In genomic region chr8:127294061-127294460, GRCm38 (mm10) we compare ENCODE assay signal across 21 mouse cellular contexts.
DNase-seq lines count a peak whose midpoint lies in the region; ATAC-seq and TF ChIP-seq lines count a peak whose summit lies in the region.
"Had no signal": no experiment of that assay in that cellular context is flagged by ENCODE, and none has a peak within 500 bp of the region (broad histone marks: within the 10 kb centered on the region; RNA-seq: fewer than 3 reads in every experiment).

No protein-coding gene starts in this region.

- ATAC-seq in forebrain, embryonic 14.5 days, result no peak
- no peak for ATAC-seq in hindbrain, embryonic 14.5 days (ENCODE audit: low FRiP score)
- no peak for ATAC-seq in hindbrain, embryonic 11.5 days (ENCODE audit: low FRiP score)
- ATAC-seq in midbrain, postnatal 0 days (ENCODE audit: low FRiP score), result no peak
- ATAC-seq: activated CD4-positive, CD25-positive, alpha-beta regulatory T cell, adult 4 months had no signal

- TF ChIP-seq CTCF in layer of hippocampus, adult 2 months (conservative IDR thresholded peaks at IDR 0.05), result no peak
- TF ChIP-seq CTCF in midbrain, postnatal 0 days (IDR thresholded peaks at IDR 0.05), result no peak

- H3K9ac ChIP-seq in forebrain, embryonic 14.5 days (ENCODE audit: low read length), result no peak overlapping the region
- no peak overlapping the region for H3K9ac ChIP-seq in hindbrain, embryonic 14.5 days
- no peak overlapping the region for H3K9ac ChIP-seq in hindbrain, embryonic 11.5 days (ENCODE audit: low read depth, low read length)
- no peak overlapping the region for H3K9ac ChIP-seq in midbrain, postnatal 0 days (replicated peaks; ENCODE audit: low read length, poor library complexity, severe bottlenecking)
- H3K9ac ChIP-seq: embryonic facial prominence, embryonic 12.5 days; embryonic facial prominence, embryonic 15.5 days; forebrain, embryonic 12.5 days had no signal

- 72% methylated on average over 6 of the region's 6 CpGs for whole genome bisulfite sequencing in forebrain, embryonic 14.5 days
- 90% methylated on average over 6 of the region's 6 CpGs for WGBS in forebrain, embryonic 10.5 days
- 48% methylated on average over 6 of the region's 6 CpGs for WGBS in hindbrain, embryonic 14.5 days
- WGBS in hindbrain, embryonic 11.5 days, result 75% methylated on average over 6 of the region's 6 CpGs
- whole genome bisulfite sequencing in midbrain, postnatal 0 days, result 44% methylated on average over 6 of the region's 6 CpGs
- 89% methylated on average over 6 of the region's 6 CpGs for WGBS in midbrain, embryonic 10.5 days

- peaks cover 4% of the 10 kb centered on the region; the same call in 1 of the 2 replicates for H3K4me1 ChIP-seq in forebrain, embryonic 14.5 days (ENCODE audit: control insufficient read depth, insufficient read depth, low read length)
- peaks cover 29% of the 10 kb centered on the region for H3K4me1 ChIP-seq in forebrain, embryonic 10.5 days
- H3K4me1 ChIP-seq in hindbrain, embryonic 14.5 days (replicated peaks; ENCODE audit: control insufficient read depth, insufficient read depth, low read length), result 0 out of 2 replicates have a peak, but pooled peaks cover 7% of the 10 kb centered on the region
- no peaks in the 10 kb centered on the region for H3K4me1 ChIP-seq in hindbrain, embryonic 11.5 days (replicated peaks; ENCODE audit: control insufficient read depth, insufficient read depth, low read length)
- peaks cover 7% of the 10 kb centered on the region; the same call in 1 of the 2 replicates for H3K4me1 ChIP-seq in midbrain, postnatal 0 days (ENCODE audit: insufficient read depth, low read length)
- H3K4me1 ChIP-seq in midbrain, embryonic 10.5 days, result peaks cover 34% of the 10 kb centered on the region
- H3K4me1 ChIP-seq: embryonic facial prominence, embryonic 12.5 days; embryonic facial prominence, embryonic 15.5 days; heart, embryonic 10.5 days had no signal

- H3K4me2 ChIP-seq in forebrain, embryonic 14.5 days (ENCODE audit: low read length), result no peak overlapping the region
- no peak overlapping the region; the same call in 1 of the 2 replicates for H3K4me2 ChIP-seq in hindbrain, embryonic 14.5 days (replicated peaks)
- H3K4me2 ChIP-seq in hindbrain, embryonic 11.5 days (replicated peaks; ENCODE audit: low read depth, low read length), result no peak overlapping the region
- no peak overlapping the region for H3K4me2 ChIP-seq in midbrain, postnatal 0 days (ENCODE audit: low read depth, low read length, poor library complexity, severe bottlenecking)
- H3K4me2 ChIP-seq: embryonic facial prominence, embryonic 12.5 days; embryonic facial prominence, embryonic 15.5 days; forebrain, embryonic 12.5 days had no signal

- H3K4me3 ChIP-seq in forebrain, embryonic 14.5 days (ENCODE audit: low read depth, low read length), result no peak overlapping the region
- H3K4me3 ChIP-seq in forebrain, embryonic 10.5 days, result no peak overlapping the region
- H3K4me3 ChIP-seq in hindbrain, embryonic 14.5 days (replicated peaks; ENCODE audit: low read length), result no peak overlapping the region
- no peak overlapping the region for H3K4me3 ChIP-seq in hindbrain, embryonic 11.5 days (ENCODE audit: low read depth, low read length)
- no peak overlapping the region for H3K4me3 ChIP-seq in layer of hippocampus, adult 2 months
- H3K4me3 ChIP-seq in midbrain, postnatal 0 days (ENCODE audit: low read depth, low read length), result no peak overlapping the region
- H3K4me3 ChIP-seq in midbrain, embryonic 10.5 days, result no peak overlapping the region
- H3K4me3 ChIP-seq: embryonic facial prominence, embryonic 12.5 days; embryonic facial prominence, embryonic 15.5 days; forebrain, embryonic 12.5 days; heart, adult 2 months; heart, embryonic 10.5 days had no signal

- H3K27me3 ChIP-seq in forebrain, embryonic 14.5 days (replicated peaks; ENCODE audit: control insufficient read depth, insufficient read depth, low read length), result no peaks in the 10 kb centered on the region
- no peaks in the 10 kb centered on the region for H3K27me3 ChIP-seq in forebrain, embryonic 10.5 days (ENCODE audit: poor library complexity, severe bottlenecking)
- no peaks in the 10 kb centered on the region for H3K27me3 ChIP-seq in hindbrain, embryonic 14.5 days (ENCODE audit: control insufficient read depth, insufficient read depth, low read length)
- H3K27me3 ChIP-seq in hindbrain, embryonic 11.5 days (ENCODE audit: control insufficient read depth, insufficient read depth, low read length), result no peaks in the 10 kb centered on the region
- no peaks in the 10 kb centered on the region for H3K27me3 ChIP-seq in midbrain, postnatal 0 days (ENCODE audit: insufficient read depth, low read length)
- H3K27me3 ChIP-seq in midbrain, embryonic 10.5 days (ENCODE audit: low read depth, poor library complexity, severe bottlenecking), result no peaks in the 10 kb centered on the region
- H3K27me3 ChIP-seq: embryonic facial prominence, embryonic 12.5 days; embryonic facial prominence, embryonic 15.5 days; forebrain, embryonic 12.5 days had no signal

- no peak overlapping the region for H3K27ac ChIP-seq in forebrain, embryonic 14.5 days (ENCODE audit: low read depth, low read length)
- H3K27ac ChIP-seq in forebrain, embryonic 10.5 days, result no peak overlapping the region
- peak overlapping the region; percentile 67; the same call in 1 of the 2 replicates for H3K27ac ChIP-seq in hindbrain, embryonic 14.5 days
- no peak overlapping the region for H3K27ac ChIP-seq in hindbrain, embryonic 11.5 days (ENCODE audit: low read depth, low read length)
- 0 out of 2 replicates have a peak overlapping the region, but pooled peaks have one; percentile 20 for H3K27ac ChIP-seq in layer of hippocampus, adult 2 months
- no peak overlapping the region for H3K27ac ChIP-seq in midbrain, postnatal 0 days (ENCODE audit: low read depth, low read length)
- H3K27ac ChIP-seq in midbrain, embryonic 10.5 days (replicated peaks), result no peak overlapping the region
- H3K27ac ChIP-seq: embryonic facial prominence, embryonic 12.5 days; embryonic facial prominence, embryonic 15.5 days; forebrain, embryonic 12.5 days; heart, adult 2 months; heart, embryonic 10.5 days had no signal

- H3K9me3 ChIP-seq in forebrain, embryonic 14.5 days (replicated peaks; ENCODE audit: control insufficient read depth, low read length), result no peaks in the 10 kb centered on the region
- no peaks in the 10 kb centered on the region for H3K9me3 ChIP-seq in forebrain, embryonic 10.5 days
- no peaks in the 10 kb centered on the region for H3K9me3 ChIP-seq in hindbrain, embryonic 14.5 days (ENCODE audit: control insufficient read depth, low read length)
- H3K9me3 ChIP-seq in hindbrain, embryonic 11.5 days (ENCODE audit: control insufficient read depth, low read length), result no peaks in the 10 kb centered on the region
- no peaks in the 10 kb centered on the region for H3K9me3 ChIP-seq in midbrain, postnatal 0 days (ENCODE audit: low read length)
- no peaks in the 10 kb centered on the region for H3K9me3 ChIP-seq in midbrain, embryonic 10.5 days (replicated peaks)
- H3K9me3 ChIP-seq: embryonic facial prominence, embryonic 12.5 days; embryonic facial prominence, embryonic 15.5 days; forebrain, embryonic 12.5 days; heart, embryonic 10.5 days had no signal

- DNase-seq in forebrain, embryonic 14.5 days (ENCODE audit: low spot score), result peak; percentile 58
- DNase-seq in forebrain, embryonic 10.5 days (ENCODE audit: extremely low spot score, low spot score), result no peak
- DNase-seq in hindbrain, embryonic 14.5 days (ENCODE audit: low spot score), result peak; percentile 38
- DNase-seq in hindbrain, embryonic 11.5 days (ENCODE audit: low spot score), result no peak
- DNase-seq in layer of hippocampus, adult 2 months (ENCODE audit: low spot score in 2 of 2), result no peak
- DNase-seq in layer of hippocampus, adult 11-12 months (ENCODE audit: low spot score), result no peak
- DNase-seq in midbrain, postnatal 0 days (ENCODE audit: low spot score), result peak; percentile 29
- DNase-seq in midbrain, embryonic 10.5 days (ENCODE audit: low spot score), result no peak
- DNase-seq: adrenal gland, adult 8-10 months; adrenal gland, postnatal 25 days; cerebellum, adult 11 months; cerebellum, adult 2 months; cerebellum, adult 9-11 months; cerebellum, postnatal 25 days; gastrocnemius, postnatal 25 days; heart, adult 2 months had no signal

- no peaks in the 10 kb centered on the region for H3K36me3 ChIP-seq in forebrain, embryonic 14.5 days (ENCODE audit: control insufficient read depth, insufficient read depth, low read length)
- no peaks in the 10 kb centered on the region for H3K36me3 ChIP-seq in forebrain, embryonic 10.5 days (replicated peaks)
- no peaks in the 10 kb centered on the region for H3K36me3 ChIP-seq in hindbrain, embryonic 14.5 days (replicated peaks; ENCODE audit: control insufficient read depth, insufficient read depth)
- H3K36me3 ChIP-seq in hindbrain, embryonic 11.5 days (ENCODE audit: control insufficient read depth, insufficient read depth, low read length), result no peaks in the 10 kb centered on the region
- H3K36me3 ChIP-seq in midbrain, postnatal 0 days (ENCODE audit: insufficient read depth, low read length), result no peaks in the 10 kb centered on the region
- no peaks in the 10 kb centered on the region for H3K36me3 ChIP-seq in midbrain, embryonic 10.5 days
- H3K36me3 ChIP-seq: embryonic facial prominence, embryonic 12.5 days; embryonic facial prominence, embryonic 15.5 days; forebrain, embryonic 12.5 days; heart, embryonic 10.5 days had no signal

Comparison
In these comparisons a context has a peak if more than half of its experiments do, and no peak if none do; other contexts are left out.
1. DNase-seq: peak in forebrain, embryonic 14.5 days (single experiment), hindbrain, embryonic 14.5 days (single experiment) and midbrain, postnatal 0 days (single experiment); none in forebrain, embryonic 10.5 days (single experiment), hindbrain, embryonic 11.5 days (single experiment), layer of hippocampus, adult 2 months (0 of 2), layer of hippocampus, adult 11-12 months (single experiment) and midbrain, embryonic 10.5 days (single experiment).
2. H3K27ac ChIP-seq: peak in hindbrain, embryonic 14.5 days (single experiment) and layer of hippocampus, adult 2 months (single experiment); none in forebrain, embryonic 14.5 days (single experiment), forebrain, embryonic 10.5 days (single experiment), hindbrain, embryonic 11.5 days (single experiment), midbrain, postnatal 0 days (single experiment) and midbrain, embryonic 10.5 days (single experiment).